Mouse (Mus musculus): ENCODE data around the gene Tbcb.
A peak's percentile ranks its signal among the peaks of the same experiment; 100 is the strongest.
"Not testable (repeated sequence)": the region's sequence is repeated elsewhere in the genome, so short reads cannot be mapped to it uniquely, and the experiment has no call there.

Gene Tbcb

DNA sequence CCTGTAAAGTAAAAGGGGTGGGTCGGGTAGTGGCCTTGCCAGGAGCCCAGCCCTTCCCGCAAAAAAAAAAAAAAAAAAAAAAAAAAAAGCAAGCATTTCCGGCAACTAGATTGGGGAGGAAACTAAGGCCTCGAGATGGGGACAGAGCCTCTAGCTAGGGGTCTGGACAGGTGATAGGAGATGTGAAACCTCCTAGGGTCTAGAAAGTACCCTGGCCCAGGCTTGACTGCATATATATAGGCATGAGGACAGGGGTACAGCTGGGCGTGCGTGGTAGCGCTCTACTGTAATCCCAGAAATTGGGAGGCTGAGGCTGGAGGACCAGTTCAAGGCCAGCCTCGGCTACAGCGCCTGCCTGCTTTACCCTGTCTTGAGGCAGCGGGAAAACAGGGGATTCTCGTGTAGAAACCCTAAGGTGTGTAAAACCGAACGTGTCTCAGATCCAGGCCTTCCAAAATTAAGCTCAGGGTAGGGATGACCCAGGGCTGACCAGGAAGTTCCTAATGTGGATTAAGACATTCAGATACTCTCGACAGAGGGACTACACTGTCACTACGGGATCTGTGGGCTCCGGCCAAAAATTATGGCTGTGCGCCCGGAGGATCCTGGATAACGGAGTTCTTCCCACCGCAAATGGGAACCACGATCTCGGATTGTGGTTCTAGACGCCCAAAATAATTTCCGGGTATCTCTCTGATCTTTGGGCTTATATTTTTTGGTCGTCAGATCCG is 37.8 kb downstream of the Tbcb start:
- DNase-seq (ENCODE audit: low spot score in 2 of 2) = peak in 1 of 2 experiments; percentile 24

DNA sequence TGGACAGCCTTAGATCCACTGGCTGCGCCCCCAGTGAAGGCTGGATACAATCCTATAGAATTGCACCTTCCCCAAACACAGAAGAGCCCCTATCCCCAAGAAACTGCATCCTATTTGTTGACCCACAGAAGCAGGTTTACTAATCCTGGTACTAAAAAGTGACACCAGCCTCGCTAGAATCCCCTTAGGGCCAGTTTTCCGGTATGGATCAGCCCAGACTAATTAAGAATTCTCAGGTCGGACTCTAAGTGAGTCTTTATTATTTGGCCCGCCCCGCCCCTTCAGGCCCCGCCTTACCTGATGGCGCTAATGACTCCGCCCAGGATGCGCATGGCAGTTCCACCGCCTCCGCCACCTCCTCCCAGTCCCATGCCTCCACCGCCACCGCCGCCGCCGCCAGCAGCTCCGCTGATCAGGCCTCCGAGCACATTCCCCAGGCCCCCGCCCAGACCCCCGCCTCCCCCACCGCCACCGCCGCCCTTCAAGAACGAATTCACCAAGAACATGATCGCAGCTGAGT is 38.4 kb downstream of the Tbcb start:
- DNase-seq (ENCODE audit: low spot score in 2 of 2) = peak; percentile 85 to 86

DNA sequence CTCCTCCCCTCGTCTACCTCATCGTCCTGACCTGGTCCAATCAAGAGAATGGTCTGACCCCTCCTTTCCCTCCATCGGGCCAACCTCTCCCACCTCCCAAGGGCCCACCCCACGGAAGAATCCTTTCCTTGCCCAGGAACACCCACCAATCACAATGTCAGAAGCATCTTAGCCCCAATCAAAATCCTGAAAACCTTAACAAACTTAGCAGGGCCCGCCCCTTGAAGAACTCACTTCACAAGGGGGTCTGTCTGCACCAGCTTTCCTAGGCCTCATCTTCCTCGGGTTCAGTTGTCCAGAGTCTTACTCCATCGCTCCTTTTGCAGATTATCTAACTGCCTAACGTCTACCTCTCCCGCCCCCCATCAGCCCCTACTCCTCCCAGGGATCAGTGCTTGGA is 39.1 kb downstream of the Tbcb start:
- DNase-seq (ENCODE audit: low spot score in 2 of 2) = no peak

GRCm38 (mm10) chr7:30192088-30192487 is 40.0 kb downstream of the Tbcb start:
- DNase-seq (ENCODE audit: low spot score in 2 of 2) = no peak

DNA sequence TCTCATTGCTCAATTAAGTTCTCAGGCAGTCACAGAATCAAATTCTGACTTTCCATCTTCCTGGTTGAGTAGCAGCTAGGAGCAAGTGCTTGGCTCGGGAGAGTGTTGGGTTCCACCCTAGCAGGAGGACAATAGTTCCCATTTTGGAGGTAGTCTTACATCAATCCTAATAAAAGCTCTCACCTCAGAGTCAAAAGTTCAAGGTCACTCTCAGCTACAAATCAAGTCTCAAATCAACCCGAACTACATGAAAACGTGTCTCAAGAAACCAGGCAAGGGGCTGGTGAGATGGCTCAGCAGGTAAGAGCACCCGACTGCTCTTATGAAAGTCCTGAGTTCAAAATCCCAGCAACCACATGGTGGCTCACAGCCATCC is 43.0 kb downstream of the Tbcb start:
- no peak for DNase-seq (ENCODE audit: low spot score in 2 of 2)

DNA sequence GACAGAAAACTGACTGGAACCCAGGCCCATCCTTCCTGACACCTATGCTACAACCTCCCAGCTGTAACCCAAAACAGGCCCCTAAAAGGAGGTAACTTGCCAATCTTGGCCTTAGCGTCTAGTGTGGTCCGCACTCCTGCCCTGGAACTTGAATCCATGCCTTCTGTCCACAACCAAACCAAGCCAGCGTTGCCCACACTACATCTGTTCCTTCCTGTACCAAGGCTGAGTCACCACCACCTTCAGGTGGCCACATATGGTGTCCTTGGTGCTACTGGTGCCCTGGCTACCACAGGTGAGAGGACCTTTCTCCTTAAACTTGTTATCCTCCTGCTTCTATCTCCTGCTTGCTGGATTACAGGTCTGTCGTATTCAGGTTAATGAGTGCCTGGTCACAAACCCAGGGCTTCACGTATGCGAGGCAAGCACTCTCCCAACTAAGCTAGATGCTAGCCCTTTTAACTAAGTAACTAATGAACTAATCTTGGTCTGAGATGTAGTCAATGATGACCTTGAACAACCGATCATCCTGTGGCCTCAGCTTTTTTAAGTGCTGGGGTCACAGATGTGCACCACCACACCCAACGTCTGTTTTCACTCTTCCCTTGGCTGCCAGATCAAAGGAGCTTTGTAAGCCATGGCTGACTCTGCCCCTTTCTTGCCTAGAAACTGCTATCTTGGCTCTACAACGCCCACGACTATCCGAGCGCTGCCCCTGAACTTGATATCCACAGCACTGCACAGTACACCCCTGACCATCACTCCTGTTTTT is 43.5 kb downstream of the Tbcb start:
- no peak for DNase-seq (ENCODE audit: low spot score in 2 of 2)

DNA sequence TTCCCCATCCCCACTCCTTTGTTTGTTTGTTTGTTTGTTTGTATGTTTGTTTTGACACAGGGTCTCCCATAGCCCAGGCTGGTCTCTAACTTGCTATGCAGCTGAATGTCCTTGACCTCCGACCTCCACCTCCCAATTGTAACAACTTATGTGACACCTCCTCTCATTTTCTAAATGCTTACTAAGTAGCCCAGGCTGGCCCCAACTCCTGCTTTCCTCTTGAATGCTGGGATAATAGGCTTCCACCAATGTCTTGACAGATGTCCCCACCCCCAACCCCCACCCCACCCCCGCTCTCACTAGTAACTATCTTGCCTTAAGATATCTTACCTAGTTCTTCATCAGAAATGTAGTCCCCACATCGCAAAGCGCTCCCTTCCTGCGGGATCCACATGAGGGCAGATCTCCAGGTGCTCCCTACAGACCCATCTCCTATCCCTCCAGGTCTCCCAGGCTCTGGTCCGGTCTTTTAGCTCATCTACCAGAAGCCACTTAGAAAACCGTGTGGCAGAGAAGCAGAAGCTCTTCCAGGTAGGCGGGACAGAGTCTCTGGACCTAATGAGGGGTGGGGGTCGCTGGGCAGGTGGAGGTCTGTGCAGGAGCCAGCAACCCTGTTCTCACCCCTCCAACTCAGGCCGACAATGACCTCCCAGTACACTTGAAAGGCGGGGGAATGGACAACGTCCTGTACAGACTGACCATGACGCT is 47.3 kb downstream of the Tbcb start:
- no peak for DNase-seq (ENCODE audit: low spot score in 2 of 2)

- peak; percentile 88 to 93 for DNase-seq (ENCODE audit: low spot score in 2 of 2)
Measured at GRCm38 (mm10) chr7:30183879-30184289, 48.2 kb downstream of the Tbcb start, which contains the start of gene Cox7a1. TSS of gene Cox7a1 (plus strand) at chr7:30184144.

DNA sequence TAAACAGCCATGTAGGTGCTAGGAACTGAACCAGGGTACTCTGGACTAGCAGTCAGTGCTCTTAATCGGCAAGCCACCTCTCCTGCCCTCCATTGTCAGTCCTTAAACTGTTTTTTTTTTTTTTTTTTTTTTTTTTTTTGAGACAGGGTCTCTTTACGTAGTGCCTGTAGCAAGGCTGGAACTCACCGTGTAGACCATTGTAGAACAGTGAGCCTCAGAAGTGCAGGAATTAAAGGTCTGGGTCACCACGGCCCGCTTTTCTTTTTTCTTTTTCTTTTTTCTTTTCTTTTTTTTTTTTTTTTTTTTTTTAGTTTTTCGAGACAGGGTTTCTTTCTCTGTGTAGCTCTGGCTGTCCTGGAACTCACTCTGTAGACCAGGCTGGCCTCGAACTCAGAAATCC is 48.9 kb downstream of the Tbcb start:
- DNase-seq (ENCODE audit: low spot score in 2 of 2) = not testable (repeated sequence)

DNA sequence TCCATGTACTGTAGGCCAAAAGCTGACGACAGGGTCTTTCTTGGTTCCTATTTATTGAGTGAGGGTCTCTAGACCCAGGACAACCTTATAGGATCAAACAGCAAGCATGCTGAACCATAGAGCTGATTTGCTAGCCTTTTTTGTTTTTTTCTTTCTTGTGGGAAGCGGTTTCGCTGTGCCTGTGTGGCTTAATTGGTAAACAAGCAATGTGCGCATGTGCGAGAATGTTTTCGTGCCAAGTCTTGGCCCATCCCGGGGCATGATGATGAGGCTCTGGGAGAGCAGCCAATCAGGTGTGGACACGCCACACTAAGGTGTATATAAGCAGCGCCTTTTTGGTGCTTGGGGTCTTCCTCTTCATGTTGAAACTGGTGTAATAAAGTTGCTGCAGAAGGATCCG is 50.1 kb downstream of the Tbcb start:
- DNase-seq (ENCODE audit: low spot score in 2 of 2) = not testable (repeated sequence)

- DNase-seq (ENCODE audit: low spot score in 2 of 2) = peak; percentile 51 to 60
Measured at GRCm38 (mm10) chr7:30181308-30181707, 50.8 kb downstream of the Tbcb start.

DNA sequence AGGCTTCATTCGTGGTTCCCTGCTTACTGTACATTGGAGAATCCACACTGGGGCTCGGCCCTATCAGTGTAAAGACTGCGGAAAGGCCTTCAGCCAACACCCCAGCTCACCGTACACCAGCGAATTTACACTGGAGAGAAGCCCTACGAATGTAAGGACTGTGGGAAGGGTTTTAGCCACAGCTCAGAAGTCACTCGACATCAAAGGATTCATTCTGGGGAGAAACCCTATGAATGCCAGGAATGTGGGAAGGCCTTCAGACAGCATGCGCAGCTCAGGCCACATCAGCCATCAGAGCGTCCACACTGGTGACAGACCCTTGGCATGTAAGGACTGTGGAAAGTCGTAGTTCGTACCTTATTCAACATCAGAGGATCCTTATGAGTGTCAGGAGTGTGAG is 53.8 kb downstream of the Tbcb start:
- DNase-seq (ENCODE audit: low spot score in 2 of 2) = no peak

DNA sequence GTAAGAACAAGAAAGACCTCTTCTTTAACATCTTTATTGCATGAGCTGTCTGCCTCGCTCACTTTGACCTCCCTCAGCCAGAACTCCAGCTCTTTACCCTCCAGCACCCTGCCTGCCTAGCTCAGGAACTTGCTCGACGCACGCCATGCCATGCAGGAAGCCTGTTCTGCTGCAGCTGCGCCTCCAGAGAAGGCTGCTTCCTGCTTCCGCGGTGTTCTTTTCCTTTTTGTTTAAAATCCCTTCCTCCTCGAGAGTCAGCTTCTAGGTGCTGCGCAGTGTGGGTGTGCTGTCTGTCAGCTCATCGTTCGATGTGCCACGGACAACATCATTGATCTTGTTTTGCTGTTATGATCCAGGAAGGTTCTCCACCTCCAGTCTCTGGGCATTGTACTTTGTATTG is 55.6 kb downstream of the Tbcb start:
- no peak for DNase-seq (ENCODE audit: low spot score in 2 of 2)
